Mouse (Mus musculus) olfactory bulb, adult 2 months (tissue): Measurements from ENCODE around the gene Havcr1.

ENCODE experiments used
- CTCF ChIP-seq: fragments of 200-500 bp; IDR thresholded peaks from 2 replicates; pipeline ENCODE4 v1.5.1; 2012; ENCODE audit warnings: low read depth, mild to moderate bottlenecking, low read length, moderate library complexity; ENCODE audit not compliant: insufficient read depth
- POLR2A ChIP-seq: fragments of 200-500 bp; IDR thresholded peaks from 2 replicates; pipeline ENCODE4 v1.6.1; 2012; ENCODE audit warnings: mild to moderate bottlenecking, low read depth, low read length, moderate library complexity; ENCODE audit not compliant: insufficient read depth

- TF ChIP-seq POLR2A (no peak), CTCF (no peak)
Measured at GRCm38 (mm10) chr11:46731541-46732070, 3.3 kb upstream of the Havcr1 start.
